Mouse (Mus musculus): Measurements from ENCODE around the gene Mfsd14a.

Mfsd14a gene

DNA sequence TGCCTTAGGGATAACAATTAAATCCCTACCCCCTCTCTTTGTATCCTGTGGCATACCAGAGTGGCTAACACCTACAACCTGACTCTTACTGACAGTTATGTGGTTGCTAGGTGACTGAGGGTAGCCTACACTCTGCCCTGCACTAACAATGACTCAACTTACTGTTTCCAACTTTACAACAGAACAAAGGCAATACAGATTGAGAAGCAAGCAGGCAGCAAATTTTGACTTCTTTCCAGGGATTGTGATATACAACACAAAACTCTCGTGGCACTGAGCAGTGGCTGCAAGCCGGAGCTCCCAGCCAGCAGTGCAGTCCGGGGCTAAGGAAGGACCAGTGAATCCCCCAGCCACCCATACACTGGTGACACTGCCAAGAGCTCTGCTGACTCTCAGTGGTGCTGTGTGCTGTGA is 10.4 kb downstream of the Mfsd14a start:
- DNase-seq (ENCODE audit: low read depth, low spot score), result no peak

DNA sequence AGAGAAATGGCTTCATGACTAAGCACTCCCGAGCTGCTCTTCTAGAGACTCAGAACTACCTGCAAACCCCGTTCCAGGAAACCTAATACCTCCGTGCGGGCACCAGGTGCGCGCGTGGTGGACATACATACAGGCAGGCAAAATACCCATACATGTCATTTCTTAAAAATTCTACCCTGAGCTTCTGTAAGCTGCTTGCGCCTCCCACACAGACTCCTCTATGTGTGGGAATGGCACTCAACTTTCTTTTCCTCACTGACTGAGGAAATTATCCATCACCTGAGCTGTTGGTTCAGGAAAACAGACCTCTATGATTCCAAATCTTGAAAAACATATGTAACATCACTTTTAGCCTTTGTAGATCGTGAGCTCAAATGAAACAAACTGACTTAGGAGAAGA is 11.8 kb downstream of the Mfsd14a start:
- DNase-seq (ENCODE audit: low read depth, low spot score), result no peak

DNA sequence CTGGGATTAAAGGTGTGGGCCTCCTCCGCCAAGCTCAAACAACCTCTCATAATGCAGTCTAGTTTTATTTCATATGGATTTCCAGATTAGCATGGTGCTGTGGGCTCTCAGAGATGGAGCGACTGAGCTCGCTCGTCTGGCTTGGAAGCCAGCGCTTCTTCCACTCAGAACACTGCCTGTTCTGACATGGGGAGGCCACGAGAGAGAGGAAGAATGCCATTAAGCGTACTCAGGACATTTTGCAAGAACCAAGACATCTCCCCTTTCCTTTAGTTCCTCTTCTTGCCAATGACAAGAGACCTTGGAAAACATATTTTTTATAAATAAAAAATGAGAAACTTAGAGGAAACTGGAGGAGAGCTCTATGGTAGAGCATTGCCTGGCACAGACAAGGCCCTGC is 13.7 kb downstream of the Mfsd14a start:
- DNase-seq (ENCODE audit: low read depth, low spot score), result no peak

DNA sequence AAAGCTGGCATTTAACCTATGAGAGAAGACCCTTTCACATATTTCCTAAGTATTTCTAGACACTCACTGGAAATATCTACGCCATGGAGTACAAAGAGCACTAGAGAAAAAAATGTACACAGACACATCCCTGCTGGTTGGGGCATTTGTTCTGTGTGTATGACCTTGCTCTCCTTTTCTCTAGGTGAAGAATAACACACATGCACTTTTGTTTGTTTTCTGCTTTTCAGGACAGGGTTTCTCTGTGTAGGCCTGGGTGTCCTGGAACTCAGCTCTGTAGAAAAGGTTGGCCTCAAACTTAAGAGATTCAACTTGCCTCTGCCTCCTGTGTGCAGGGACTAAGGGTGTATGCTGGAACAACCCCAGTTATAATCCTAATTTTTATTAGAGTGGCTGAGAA is 16.1 kb downstream of the Mfsd14a start:
- no peak for DNase-seq (ENCODE audit: low read depth, low spot score)

DNA sequence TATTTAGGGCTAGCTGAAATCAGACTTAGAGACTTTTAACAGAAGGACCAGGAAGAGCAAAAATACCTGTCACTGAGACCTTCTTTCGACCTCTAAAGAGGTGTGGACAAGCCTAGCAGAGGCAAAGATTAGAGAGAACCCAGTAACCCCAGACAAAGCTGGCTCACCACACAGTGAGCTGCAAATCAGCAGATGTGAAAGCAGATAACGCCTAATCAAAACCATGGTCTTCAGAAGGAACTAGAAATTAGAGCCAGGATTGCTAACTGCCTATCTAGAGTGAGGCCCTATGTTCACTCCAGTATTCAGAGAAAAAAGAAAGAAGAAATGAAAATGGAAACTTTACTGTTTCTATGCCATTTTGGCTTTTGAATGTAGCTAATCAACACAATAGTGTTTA is 20.1 kb downstream of the Mfsd14a start:
- no peak for DNase-seq (ENCODE audit: low read depth, low spot score)

DNA sequence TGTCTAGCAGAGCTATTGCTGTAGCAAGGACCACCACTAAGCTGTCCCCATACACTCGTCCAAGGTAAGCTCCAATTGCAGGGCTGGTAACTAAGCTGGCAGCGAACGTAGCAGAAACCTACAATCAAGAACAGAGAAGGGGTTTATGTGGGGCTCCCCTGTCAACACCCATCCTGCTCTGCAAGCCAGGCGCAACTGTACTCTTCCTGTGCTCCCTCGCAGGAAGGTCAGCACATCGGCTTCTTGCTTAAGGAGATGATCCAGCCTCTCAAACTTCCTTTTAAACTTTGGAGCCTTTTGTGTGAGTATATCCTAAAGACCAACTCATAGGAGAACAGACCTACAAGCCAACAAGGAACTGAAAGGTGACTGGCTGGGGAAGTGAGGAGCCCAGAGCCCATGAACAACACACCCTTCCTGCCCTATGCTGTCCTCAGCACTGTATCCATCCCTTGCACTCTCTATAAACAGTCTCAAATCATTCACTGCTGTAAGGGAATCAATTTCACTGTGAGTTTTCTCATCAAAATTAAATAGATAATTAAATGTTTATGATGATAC is 20.6 kb downstream of the Mfsd14a start:
- no peak for DNase-seq (ENCODE audit: low read depth, low spot score)

DNA sequence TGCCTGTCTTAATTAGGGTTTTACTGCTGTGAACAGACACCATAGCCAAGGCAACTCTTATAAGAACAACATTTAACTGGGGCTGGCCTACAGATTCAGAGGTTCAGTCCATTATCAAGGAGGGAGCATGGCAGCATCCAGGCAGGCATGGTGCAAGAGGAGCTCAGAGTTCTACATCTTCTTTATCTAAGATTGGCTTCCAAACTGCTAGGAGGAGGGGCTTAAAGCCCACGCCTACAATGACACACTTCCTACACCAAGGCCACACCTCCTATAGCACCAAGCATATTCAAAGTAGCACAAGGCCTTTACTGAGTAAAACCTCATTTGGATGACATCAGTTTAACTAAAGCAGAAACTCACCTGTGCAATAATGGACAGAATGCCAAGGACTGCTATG is 22.5 kb downstream of the Mfsd14a start:
- no peak for DNase-seq (ENCODE audit: low read depth, low spot score)

DNA sequence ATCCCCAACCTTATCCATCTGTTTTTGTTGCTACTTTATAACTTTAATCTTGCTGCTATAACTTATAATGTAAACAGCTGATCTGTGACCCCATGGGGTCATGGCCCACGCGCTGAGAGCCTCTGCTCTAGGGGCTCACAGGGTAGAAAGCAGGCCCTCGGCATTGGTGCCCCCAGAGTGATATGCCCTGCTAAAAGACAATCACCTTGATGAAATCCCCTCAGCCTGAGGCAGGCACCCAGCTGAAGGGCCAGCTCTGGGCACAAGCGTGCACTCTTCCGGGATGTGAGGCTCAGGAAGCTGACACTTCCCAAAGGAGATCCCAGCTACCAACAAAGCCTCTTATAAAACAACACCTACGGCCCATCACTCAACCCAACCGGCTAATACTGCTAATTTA is 23.9 kb downstream of the Mfsd14a start:
- no peak for DNase-seq (ENCODE audit: low read depth, low spot score)

DNA sequence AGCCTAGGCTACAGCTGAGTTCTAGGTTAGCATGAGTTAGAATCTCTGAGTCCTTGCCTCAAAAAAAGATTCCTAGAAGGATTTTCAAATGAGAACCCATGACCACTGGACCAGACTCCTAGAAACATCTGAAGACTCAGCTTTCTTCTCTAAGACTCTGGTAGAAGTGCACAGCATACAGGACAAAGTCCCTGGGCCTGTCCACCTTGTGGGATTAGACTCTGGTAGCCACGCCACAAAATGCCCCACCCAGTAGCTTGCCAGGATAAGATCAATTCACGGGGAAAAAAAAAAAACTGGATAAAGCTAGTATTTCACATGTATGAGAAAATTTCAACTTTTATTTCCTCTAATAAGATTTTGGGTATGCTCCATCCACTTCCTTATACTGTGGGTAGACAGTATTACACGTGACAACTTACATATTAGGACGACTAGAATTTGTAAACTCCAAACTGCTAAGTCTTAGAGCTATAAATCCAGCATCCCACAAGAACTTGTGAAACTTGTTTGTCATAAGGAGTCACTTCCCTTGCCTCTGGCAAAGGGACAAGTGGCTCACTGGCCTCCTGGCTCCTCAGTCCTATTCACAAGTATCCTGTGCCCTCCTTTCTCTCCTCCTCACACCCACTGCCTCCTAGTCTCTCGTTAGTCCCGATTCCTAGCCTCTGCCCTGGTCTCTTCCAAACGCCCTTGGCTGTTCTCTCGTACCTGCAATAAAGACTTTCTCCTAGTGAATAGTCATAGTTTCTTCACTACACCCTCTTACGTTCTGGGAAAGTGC is 24.6 kb downstream of the Mfsd14a start:
- no peak for DNase-seq (ENCODE audit: low read depth, low spot score)

DNA sequence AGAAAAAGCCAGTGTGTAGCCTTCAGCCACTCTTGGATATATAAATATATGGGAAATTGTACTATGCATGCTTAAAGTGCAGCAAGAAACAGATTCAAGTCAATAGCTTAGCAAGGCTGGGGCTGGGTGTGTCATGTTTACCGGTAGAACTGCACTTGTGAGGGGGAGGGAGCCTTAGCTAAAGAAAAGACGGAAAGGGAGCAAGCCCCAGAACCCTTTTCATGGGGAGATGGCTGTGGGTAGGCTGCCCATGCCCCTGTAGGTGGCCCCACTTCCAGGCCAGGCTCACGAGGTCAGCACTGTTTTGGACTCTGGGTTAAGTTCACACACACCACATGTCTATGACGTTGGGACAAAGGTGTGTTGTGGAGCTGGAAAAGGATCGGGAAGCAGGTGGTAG is 26.7 kb downstream of the Mfsd14a start:
- DNase-seq (ENCODE audit: low read depth, low spot score), result no peak

DNA sequence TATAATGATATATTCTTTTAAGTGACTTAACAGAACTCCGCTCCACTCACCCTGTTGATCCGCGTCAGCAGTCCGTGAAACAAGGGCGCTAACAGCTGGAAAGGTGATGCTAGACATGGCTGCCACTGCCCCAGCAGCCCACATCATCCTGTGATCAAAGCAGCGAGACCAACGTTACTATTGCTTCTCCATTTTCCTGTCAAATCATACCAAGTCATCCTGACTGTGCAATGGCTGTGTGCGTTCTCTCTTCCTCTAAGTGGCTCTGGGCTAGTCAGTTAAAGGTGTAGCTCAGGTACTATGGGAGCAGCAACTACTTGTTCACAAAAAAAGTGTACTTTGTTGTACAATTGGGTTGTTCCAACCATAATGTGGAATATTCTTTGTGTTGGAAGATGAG is 27.6 kb downstream of the Mfsd14a start:
- no peak for DNase-seq (ENCODE audit: low read depth, low spot score)

DNA sequence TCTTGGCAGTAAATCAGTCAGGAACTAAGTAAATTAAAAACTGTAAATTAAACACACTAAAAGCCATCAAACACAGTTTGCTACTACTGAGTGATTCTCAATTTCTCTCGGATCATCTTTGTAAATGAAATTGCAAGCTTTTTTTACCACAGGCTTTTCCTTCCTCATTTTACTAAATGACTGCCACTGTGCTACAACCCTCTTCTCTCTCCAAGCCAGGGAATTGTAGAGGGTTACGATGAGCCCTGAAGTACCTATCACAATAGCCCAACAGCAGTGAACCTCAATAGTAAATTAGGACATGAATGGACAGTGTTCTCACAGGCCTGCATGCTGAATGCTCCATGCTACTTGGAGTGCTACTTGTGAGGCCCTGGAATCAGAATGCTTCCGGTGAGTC is 28.4 kb downstream of the Mfsd14a start:
- no peak for DNase-seq (ENCODE audit: low read depth, low spot score)

DNA sequence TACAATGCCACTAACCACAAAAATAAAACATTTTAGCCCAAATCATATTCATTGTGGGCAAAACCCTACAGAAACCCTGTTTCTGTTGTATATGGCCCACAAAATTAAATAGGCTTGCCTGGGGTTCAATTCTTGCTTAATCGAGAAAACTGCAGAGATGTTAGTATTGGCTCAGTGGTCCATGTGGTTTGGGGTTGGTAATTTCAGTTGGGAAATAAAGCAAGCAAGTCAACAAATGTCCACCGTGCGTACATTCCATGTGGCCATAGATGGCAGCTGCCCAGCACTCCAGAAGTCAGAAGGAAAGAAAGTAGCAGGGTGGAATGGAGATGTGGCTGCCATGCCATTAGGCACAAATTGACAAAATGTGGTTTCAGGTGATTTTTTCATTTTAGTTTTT is 29.5 kb downstream of the Mfsd14a start:
- no peak for DNase-seq (ENCODE audit: low read depth, low spot score)

DNA sequence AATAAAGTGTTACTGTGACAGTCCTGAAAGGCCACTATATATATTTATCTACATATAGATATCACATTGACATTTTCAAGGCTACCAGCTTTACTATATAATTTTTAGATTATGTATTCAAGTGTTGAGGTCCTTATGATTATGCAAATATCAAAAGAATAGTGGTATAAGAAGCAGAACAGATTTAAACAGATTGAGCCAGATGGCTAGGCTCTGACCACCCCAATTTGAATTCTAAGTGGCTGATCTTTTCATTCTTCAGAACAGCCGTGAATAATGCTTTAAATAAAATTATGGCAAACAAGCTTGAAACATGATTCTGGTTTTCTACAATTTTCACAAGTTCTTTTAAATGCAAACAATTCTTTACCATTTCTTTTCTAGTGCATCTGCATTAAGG is 31.0 kb downstream of the Mfsd14a start:
- no peak for DNase-seq (ENCODE audit: low read depth, low spot score)

DNA sequence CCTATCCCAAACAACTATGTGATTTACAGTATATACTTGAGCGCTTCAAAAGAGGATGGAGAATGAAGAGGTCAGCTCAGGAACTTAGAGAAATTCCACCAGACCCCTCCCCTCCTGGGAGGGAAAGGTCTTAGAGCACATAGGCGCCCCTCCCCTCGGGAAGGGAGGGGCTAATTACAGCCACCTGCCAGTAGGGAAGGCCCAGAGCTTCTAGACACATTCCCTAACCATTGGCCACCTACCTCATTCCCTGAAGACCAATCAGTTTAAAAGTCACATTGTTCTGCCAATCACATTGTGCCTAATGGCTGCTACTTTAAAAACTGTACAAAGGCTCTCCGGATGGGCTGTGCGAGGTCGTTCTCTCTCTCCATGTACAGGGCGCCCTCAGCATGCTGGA is 39.8 kb downstream of the Mfsd14a start:
- no peak for DNase-seq (ENCODE audit: low read depth, low spot score)

DNA sequence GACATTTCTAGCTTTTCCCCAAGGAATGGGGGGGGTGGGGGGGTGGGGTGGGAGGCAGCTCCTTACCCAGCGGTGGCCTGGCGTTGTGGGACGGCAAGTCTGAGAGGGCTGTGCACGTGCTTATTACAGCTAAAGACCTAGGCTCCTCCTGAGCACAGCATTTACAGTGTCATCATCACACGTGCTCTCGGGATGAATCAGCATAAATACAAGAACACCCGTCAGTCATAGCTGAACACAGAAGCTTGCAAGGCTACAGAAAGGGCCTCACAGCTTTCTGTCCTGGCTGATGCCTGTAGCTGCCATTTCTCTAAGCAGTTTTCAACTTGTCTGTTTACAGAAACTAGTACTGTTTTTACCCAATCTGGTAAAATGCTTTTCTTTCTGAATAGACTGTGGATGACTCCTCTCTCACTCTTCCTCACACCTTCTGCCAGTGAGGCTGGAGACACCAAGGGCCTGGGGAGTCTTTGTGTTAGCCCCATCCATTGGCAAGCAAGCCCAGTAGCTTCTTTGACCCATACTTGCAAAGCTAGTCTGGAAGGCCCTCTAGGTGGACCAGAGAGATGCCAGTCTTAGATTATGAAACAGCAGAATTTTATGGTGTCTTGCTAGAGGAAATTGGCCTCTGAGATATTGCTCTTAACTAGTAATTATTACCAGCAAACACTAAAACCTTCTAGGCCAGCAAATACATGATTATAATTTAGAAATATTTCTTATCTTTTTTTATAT is 41.7 kb downstream of the Mfsd14a start:
- DNase-seq (ENCODE audit: low read depth, low spot score), result no peak

DNA sequence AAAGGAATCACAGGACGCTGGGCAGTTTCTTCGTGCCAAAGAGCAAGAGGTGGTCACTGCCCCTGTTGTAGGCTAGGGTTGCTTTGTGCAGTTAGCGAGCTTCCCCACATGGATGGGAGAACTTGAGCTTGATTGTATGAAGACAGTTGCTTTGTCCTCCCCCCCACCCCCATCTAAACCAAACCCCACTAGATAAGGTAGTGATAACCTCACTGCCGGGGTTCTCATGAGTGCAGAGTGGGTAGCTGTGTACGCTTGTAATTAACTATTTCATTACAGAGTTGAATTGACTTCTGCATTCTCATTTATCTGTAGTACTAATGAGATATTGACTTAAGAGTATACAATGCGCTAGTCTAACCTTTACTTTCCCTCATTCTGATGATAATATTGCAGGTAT is 43.6 kb downstream of the Mfsd14a start:
- DNase-seq (ENCODE audit: low read depth, low spot score), result no peak

DNA sequence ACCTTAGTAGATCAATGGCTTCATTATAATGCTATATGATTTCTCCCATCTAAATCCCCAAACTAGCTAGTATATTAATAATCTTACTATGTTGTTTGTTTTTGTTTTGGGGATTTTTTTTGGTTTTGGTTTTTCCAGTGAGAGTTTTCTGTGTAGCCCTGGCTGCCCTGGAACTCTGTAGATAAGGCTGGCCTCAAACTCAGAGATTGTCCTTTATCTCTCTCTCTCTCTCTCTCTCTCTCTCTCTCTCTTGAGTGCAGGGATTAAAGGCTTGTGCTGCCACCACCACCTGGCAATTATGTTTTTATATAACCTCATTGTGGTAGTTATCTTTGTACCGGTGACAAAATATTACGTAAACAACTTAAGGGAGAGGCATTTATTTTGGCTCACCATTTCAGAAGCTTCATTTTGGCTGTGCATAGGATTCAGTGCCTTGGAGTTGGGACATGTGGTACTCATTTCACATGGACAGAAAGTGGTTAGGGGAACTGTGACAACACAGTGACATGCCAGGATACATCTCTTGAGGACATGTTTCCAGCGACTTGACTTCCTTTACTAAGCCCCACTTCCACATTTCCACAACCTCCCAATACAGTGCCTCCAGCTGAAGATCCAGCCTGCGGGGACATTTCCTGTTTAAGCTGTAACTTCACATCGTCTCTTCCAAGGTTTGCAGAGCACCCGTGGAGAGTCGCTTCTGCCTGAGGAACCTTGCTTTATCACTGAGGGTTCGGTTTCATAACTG is 47.0 kb downstream of the Mfsd14a start:
- DNase-seq (ENCODE audit: low read depth, low spot score), result no peak

DNA sequence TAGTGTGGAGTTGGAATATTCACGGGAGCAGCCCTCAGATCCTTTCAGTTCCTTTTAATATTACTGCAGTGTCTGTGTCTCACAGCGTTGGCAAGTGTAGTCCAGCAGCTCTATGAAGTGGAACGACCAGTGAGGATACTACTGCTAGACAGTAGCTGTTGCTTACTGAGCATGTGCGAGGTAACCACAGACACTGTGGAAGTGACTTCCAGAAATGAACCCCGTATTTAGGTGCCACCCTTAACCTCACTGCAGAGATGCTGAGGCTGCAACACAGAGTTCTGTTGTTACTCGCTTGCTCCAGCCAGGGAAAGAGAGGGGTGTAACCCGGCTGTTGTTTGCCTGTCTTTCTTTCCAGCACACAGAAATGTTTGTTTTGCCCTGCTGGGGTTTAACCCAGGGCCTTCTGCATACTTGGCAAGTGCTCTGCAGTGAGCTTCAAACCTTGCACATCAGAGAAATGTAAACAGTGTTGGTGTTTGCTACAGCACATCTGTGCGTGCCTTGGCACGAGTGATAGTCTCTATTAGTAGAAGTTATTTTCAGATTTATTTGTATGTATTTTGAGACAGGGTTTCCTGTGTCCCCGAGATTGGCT is 48.1 kb downstream of the Mfsd14a start, which contains the start of gene Trmt13:
Gene Trmt13, minus strand, starts transcription at position 293 of the 598 bp plus-strand sequence.
- DNase-seq (ENCODE audit: low read depth, low spot score), result no peak

DNA sequence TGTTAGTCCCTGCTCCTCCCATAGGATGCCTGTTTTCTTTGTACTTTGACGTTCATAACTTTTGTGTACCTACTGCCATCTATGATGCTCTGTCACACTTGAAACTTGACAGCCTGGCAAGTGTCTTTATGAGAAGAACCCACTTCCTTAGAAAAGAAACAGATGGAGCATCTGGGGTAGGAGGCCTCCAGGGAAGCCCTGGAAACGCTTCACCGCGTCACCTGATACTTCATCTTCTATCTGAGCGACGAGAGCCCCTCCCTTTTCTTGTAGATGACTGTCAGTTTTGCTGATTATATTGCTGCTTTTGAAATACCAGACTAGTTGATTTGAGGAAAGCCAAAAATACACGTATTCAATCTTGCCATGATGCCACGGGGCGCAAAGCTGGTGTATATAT is 57.9 kb downstream of the Mfsd14a start:
- DNase-seq (ENCODE audit: low read depth, low spot score), result no peak

DNA sequence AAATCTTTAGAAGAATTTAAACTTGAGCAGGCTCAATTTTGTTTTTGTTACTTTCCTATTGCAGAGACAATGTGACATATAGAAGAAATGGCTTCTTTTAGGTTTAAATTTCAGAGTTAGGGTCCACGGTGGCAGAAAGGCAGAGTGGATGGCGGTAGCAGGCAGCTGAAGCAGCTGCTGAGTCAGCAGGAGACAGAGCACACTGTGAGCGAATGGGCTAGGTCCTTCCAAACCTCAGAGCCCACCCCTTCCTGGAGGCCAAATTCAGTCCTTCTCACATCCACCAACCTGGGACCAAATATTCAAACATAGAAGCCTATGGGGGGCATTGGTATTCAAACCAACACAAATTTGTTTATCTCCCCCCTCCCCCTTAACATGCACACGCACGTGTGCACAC is 60.7 kb downstream of the Mfsd14a start:
- DNase-seq (ENCODE audit: low read depth, low spot score), result no peak

DNA sequence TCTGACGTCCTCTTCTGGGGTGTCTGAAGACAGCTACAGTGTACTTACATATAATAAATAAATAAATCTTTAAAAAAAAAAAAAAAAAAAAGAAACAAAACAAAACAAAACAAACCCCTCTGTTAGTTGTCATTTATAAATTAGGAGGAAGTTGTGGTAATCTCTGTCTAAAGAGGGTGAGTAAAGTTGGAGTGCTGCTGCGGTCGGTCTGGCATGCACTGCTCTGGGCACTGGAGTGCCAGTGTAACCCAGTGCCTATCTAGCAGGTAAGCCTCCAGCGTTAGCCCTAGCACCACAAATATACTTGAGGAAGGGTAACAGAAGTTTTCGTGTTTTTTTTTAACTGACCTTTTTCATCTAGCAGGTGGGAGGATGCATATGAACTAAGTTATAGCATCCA is 61.5 kb downstream of the Mfsd14a start:
- DNase-seq (ENCODE audit: low read depth, low spot score), result no peak

Measured in retina, adult 2 months (tissue).